14 mouse cellular contexts compared by ENCODE assay signal in genomic region chr11:72764270-72764669, GRCm38 (mm10). TPM values are rescaled to one million over a fixed set of nuclear protein-coding genes. Genes with fewer than 3 reads are reported as not detected.
DNase-seq lines count a peak whose midpoint lies in the region.
"Had no signal": no experiment of that assay in that cellular context is flagged by ENCODE, and none has a peak within 500 bp of the region (broad histone marks: within the 10 kb centered on the region; RNA-seq: fewer than 3 reads in every experiment).

No protein-coding gene starts in this region.

- peak; percentile 19 to 36 for DNase-seq in left cerebral cortex, adult 18-20 months (ENCODE audit: low spot score in 2 of 2)
- DNase-seq in left cerebral cortex, postnatal 4 days = no peak
- DNase-seq in right cerebral cortex, adult 2 months (ENCODE audit: low spot score in 2 of 2) = peak; percentile 43 to 52
- no peak for DNase-seq in right cerebral cortex, postnatal 10 days (ENCODE audit: low spot score in 2 of 2)
- peak; percentile 19 to 22 for DNase-seq in left cerebral cortex, postnatal 36 days (ENCODE audit: low spot score in 2 of 2)
- no peak for DNase-seq in adrenal gland, postnatal 36 days
- DNase-seq: adrenal gland, adult 8-10 months; cerebellum, adult 11-12 months; cerebellum, adult 9-10 months; cerebellum, postnatal 25 days; gastrocnemius, postnatal 10 days; heart, adult 18-20 months; heart, postnatal 10 days; heart, postnatal 4 days had no signal

- intact Hi-C loops in left cerebral cortex, postnatal 4 days (cut with DNase I) = no loop called here
- intact Hi-C loops in left cerebral cortex, postnatal 36 days (cut with DNase I) = no loop called here

RNA-seq across cellular contexts. Expression of gene Cyb5d2, which starts 31.7 kb away (rescaled TPM):
- 10 to 100 TPM; 17.0 to 18.3 TPM for total RNA-seq in left cerebral cortex, adult 18-20 months (2021)
- 1 to 10 TPM; 6.5 to 7.3 TPM for total RNA-seq in left cerebral cortex, postnatal 4 days (2021)
- 10 to 100 TPM; 16.5 to 17.4 TPM for total RNA-seq in left cerebral cortex, postnatal 36 days (2021)
- total RNA-seq in adrenal gland, postnatal 36 days (2021) = 10 to 100 TPM; 18.1 to 25.2 TPM

RNA-seq across cellular contexts. Expression of gene Zzef1, which starts 31.8 kb away (rescaled TPM):
- 10 to 100 TPM; 37.3 to 43.8 TPM for total RNA-seq in left cerebral cortex, adult 18-20 months (2021)
- 10 to 100 TPM; 56.1 to 57.1 TPM for total RNA-seq in left cerebral cortex, postnatal 4 days (2021)
- total RNA-seq in left cerebral cortex, postnatal 36 days (2021) = 10 to 100 TPM; 38.1 to 50.0 TPM
- total RNA-seq in adrenal gland, postnatal 36 days (2021) = 10 to 100 TPM; 35.8 to 37.7 TPM

Comparison
In these comparisons a context has a peak if more than half of its experiments do, and no peak if none do; other contexts are left out.
1. DNase-seq: peak in left cerebral cortex, adult 18-20 months (2 of 2), right cerebral cortex, adult 2 months (2 of 2) and left cerebral cortex, postnatal 36 days (2 of 2); none in left cerebral cortex, postnatal 4 days (single experiment), right cerebral cortex, postnatal 10 days (0 of 2) and adrenal gland, postnatal 36 days (0 of 2).